ENCODE assay signal across 8 mouse cellular contexts in the genomic region with DNA sequence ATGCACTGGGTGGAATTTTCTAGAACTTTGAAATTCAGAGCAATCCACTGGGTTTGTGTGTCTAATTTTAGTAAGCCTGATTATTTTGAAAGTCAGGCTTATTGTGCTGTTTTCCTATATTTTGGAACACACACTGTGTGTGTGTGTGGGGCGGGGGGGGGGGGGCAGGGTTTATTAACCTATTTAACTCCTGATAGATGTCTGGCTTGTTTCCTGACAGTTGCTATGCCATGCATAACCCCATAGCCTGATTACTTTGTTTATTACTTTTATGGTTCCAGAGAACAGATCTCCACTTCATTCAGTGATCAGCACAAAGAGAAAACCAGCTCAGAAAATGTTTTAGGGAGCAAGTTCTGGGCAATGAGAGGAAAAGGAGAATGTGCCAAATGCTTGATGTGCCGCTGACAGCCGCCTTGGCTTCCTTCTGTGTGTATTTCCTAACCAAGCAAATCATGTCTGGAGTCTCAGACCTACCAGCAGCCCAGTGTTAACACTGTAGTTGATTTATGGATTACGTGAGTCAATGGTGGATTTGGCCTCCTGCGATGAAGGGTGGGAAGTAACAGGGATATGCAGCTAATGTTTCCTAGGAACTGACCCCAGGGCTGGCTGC.
DNase-seq lines count a peak whose midpoint lies in the region; ATAC-seq and TF ChIP-seq lines count a peak whose summit lies in the region.

No protein-coding gene starts in this region.

- 78% methylated on average over 5 of the region's 5 CpGs for WGBS in heart, embryonic 10.5 days
- 54% methylated on average over 5 of the region's 5 CpGs for WGBS in forebrain, postnatal 0 days

- no peaks in the 10 kb centered on the region for H3K4me1 ChIP-seq in heart, embryonic 10.5 days
- peaks cover 4% of the 10 kb centered on the region; the same call in 1 of the 2 replicates for H3K4me1 ChIP-seq in forebrain, postnatal 0 days (ENCODE audit: insufficient read depth)

- no peaks in the 10 kb centered on the region for H3K9me3 ChIP-seq in heart, embryonic 10.5 days
- no peaks in the 10 kb centered on the region for H3K9me3 ChIP-seq in forebrain, postnatal 0 days (ENCODE audit: low read length)

- no peak overlapping the region for H3K9ac ChIP-seq in forebrain, postnatal 0 days

- no peaks in the 10 kb centered on the region for H3K36me3 ChIP-seq in heart, embryonic 10.5 days
- H3K36me3 ChIP-seq in forebrain, postnatal 0 days (ENCODE audit: insufficient read depth): no peaks in the 10 kb centered on the region

- H3K27ac ChIP-seq in heart, embryonic 10.5 days: no peak overlapping the region
- H3K27ac ChIP-seq in forebrain, postnatal 0 days (ENCODE audit: low read depth, low read length): 0 out of 2 replicates have a peak overlapping the region, but pooled peaks have one; percentile 4

- no peak overlapping the region for H3K4me2 ChIP-seq in forebrain, postnatal 0 days (ENCODE audit: low read depth)

- no peaks in the 10 kb centered on the region for H3K27me3 ChIP-seq in heart, embryonic 10.5 days (ENCODE audit: insufficient read depth, poor library complexity, severe bottlenecking)
- H3K27me3 ChIP-seq in forebrain, postnatal 0 days (ENCODE audit: insufficient read depth, low read length): no peaks in the 10 kb centered on the region

- DNase-seq in heart, adult 8-10 months (ENCODE audit: low spot score): peak; percentile 13
- no peak for DNase-seq in heart, embryonic 10.5 days (ENCODE audit: low spot score)
- peak; percentile 91 for DNase-seq in adipocyte (ENCODE audit: low spot score)
- DNase-seq in forebrain, postnatal 0 days: peak; percentile 77
- DNase-seq in layer of hippocampus, postnatal 10 days (ENCODE audit: low spot score in 2 of 2): peak; percentile 23 to 31
- no peak for DNase-seq in testis, postnatal 14 days (ENCODE audit: low spot score)
- DNase-seq in neural tube, embryonic 10.5 days (ENCODE audit: extremely low spot score, low spot score): no peak
- DNase-seq in spleen, adult 12 weeks (ENCODE audit: low spot score): no peak

- H3K4me3 ChIP-seq in heart, embryonic 10.5 days: no peak overlapping the region
- no peak overlapping the region for H3K4me3 ChIP-seq in forebrain, postnatal 0 days (ENCODE audit: low read depth, low read length)

- no peak for TF ChIP-seq CTCF in forebrain, postnatal 0 days (IDR thresholded peaks at IDR 0.05; ENCODE audit: low read depth)

- peak; percentile 85 for ATAC-seq in forebrain, postnatal 0 days

Comparison
In these comparisons a context has a peak if more than half of its experiments do, and no peak if none do; other contexts are left out.
1. DNase-seq: peak in heart, adult 8-10 months (single experiment), adipocyte (single experiment), forebrain, postnatal 0 days (single experiment) and layer of hippocampus, postnatal 10 days (2 of 2); none in heart, embryonic 10.5 days (single experiment), testis, postnatal 14 days (single experiment), neural tube, embryonic 10.5 days (single experiment) and spleen, adult 12 weeks (single experiment).